Mouse (Mus musculus): ENCODE measurements around the gene Ccdc113. TPM values are rescaled to one million over a fixed set of nuclear protein-coding genes. Genes with fewer than 3 reads are reported as not detected.

Ccdc113 gene
- 2.4 and 2.8 TPM in 2 replicates for polyA plus RNA-seq (2014; fragmentation: Nextera tagmentation; extraction: Ambion mirVana)

DNA sequence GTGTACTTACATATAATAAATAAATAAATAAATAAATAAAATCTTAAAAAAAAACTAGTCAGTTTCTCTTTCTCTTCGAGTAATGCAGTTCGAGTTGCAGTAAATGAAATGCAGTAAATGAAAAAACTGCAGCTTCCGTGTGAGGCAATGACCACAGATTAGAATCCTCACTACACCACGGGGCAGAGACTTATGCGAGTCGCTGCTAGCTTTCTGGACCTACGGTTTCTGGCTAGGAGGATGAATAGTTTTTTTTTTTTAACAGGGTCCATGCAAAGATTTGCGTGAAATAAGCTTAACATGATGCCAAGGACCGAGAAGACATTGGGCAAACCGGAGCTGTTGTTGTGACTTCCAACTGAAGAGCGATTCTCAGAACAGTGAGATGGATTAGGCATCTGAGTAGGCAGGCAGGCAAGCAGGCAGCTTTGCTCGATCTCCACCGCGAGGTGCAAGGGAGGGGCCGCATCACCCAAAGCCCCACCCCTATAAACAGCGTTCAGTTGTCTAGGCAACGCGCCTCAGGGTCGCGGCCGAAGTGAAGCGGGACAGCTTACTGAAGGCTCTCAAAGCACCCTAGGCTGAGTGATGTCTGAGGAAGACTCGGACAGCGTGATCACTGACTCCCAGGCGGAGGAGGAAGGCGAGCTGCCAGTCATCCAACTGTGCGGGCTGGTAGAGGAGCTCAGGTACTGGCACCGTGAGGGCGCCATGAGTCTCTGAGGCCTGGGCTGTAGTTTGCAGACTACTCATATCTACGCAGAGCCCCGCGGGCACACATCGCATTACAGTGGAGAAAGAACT, at the start of gene Ccdc113:
Gene Ccdc113 (plus strand): TSS at position 502 of the 804 bp plus-strand sequence.
- ATAC-seq (ENCODE audit: insufficient number of reproducible peaks, insufficient read depth, low FRiP score, low read depth) = peak; percentile 81
- WGBS = 7% methylated on average over 33 of the region's 33 CpGs
- no peaks in the 10 kb centered on the region for H3K27me3 ChIP-seq (ENCODE audit: control insufficient read depth, insufficient read depth, low read length)
- peak within 1 kb of the TSS; percentile 46 to 53 for H3K4me3 ChIP-seq (ENCODE audit: control insufficient read depth in 1 of 2, insufficient read depth in 1 of 2, low read depth in 1 of 2, low read length in 2 of 2)
- H3K27ac ChIP-seq (replicated peaks in 1 of 2; ENCODE audit: control insufficient read depth in 1 of 2, insufficient read depth in 1 of 2, low read depth in 2 of 2, low read length in 2 of 2) = peak within 1 kb of the TSS in 1 of 2 experiments; percentile 39; a peak in 1 of 4 replicates
- H3K4me1 ChIP-seq (ENCODE audit: control insufficient read depth in 2 of 2, insufficient read depth in 2 of 2, low read length in 2 of 2) = no peaks in the 10 kb centered on the region
- H3K9ac ChIP-seq (ENCODE audit: low read length) = peak within 1 kb of the TSS; percentile 57
- H3K36me3 ChIP-seq (ENCODE audit: control insufficient read depth, insufficient read depth, low read length) = no peaks in the 10 kb centered on the region
- H3K4me2 ChIP-seq (ENCODE audit: low read length) = peak within 1 kb of the TSS; percentile 71
- H3K9me3 ChIP-seq (ENCODE audit: control insufficient read depth, low read length) = no peaks in the 10 kb centered on the region

- WGBS = 1% methylated on average over 61 of the region's 95 CpGs
Observed at GRCm38 (mm10) chr8:95487800-95488697, 45.8 kb upstream of the Ccdc113 start.

GRCm38 (mm10) chr8:95488698-95489332, 45.1 kb upstream of the Ccdc113 start:
- Histone ChIP-seq H3K9me3 (ENCODE audit: control insufficient read depth, low read length) (no peaks in the 10 kb centered on the region), H3K27me3 (ENCODE audit: control insufficient read depth, insufficient read depth, low read length) (no peaks in the 10 kb centered on the region), H3K9ac (ENCODE audit: low read length) (peak overlapping the region; percentile 97), H3K4me1 (ENCODE audit: control insufficient read depth in 2 of 2, insufficient read depth in 2 of 2, low read length in 2 of 2) (peaks cover 4 to 20% of the 10 kb centered on the region in 2 experiments), H3K27ac (replicated peaks in 1 of 2; ENCODE audit: control insufficient read depth in 1 of 2, insufficient read depth in 1 of 2, low read depth in 2 of 2, low read length in 2 of 2) (peak overlapping the region in 1 of 2 experiments; percentile 61; a peak in 2 of 4 replicates), H3K36me3 (ENCODE audit: control insufficient read depth, insufficient read depth, low read length) (peaks cover 36% of the 10 kb centered on the region), H3K4me2 (ENCODE audit: low read length) (peak overlapping the region; percentile 70), H3K4me3 (ENCODE audit: control insufficient read depth in 1 of 2, insufficient read depth in 1 of 2, low read depth in 1 of 2, low read length in 2 of 2) (peak overlapping the region; percentile 92 to 94)
- ATAC-seq (ENCODE audit: insufficient number of reproducible peaks, insufficient read depth, low FRiP score, low read depth) = peak; percentile 81
- 5% methylated on average over 20 of the region's 42 CpGs for WGBS

More at GRCm38 (mm10) chr8:95487800-95488697, 45.8 kb upstream of the Ccdc113 start:
- Histone ChIP-seq H3K4me3 (ENCODE audit: control insufficient read depth in 1 of 2, insufficient read depth in 1 of 2, low read depth in 1 of 2, low read length in 2 of 2) (peak overlapping the region; percentile 92 to 94), H3K4me1 (ENCODE audit: control insufficient read depth in 2 of 2, insufficient read depth in 2 of 2, low read length in 2 of 2) (peaks cover 4 to 20% of the 10 kb centered on the region in 2 experiments), H3K4me2 (ENCODE audit: low read length) (peak overlapping the region; percentile 88), H3K36me3 (ENCODE audit: control insufficient read depth, insufficient read depth, low read length) (peaks cover 44% of the 10 kb centered on the region), H3K9ac (ENCODE audit: low read length) (peak overlapping the region; percentile 97), H3K27me3 (ENCODE audit: control insufficient read depth, insufficient read depth, low read length) (no peaks in the 10 kb centered on the region), H3K27ac (replicated peaks in 1 of 2; ENCODE audit: control insufficient read depth in 1 of 2, insufficient read depth in 1 of 2, low read depth in 2 of 2, low read length in 2 of 2) (peak overlapping the region in 1 of 2 experiments; percentile 61; a peak in 2 of 4 replicates), H3K9me3 (ENCODE audit: control insufficient read depth, low read length) (no peaks in the 10 kb centered on the region)
- peak; percentile 52 for ATAC-seq (ENCODE audit: insufficient number of reproducible peaks, insufficient read depth, low FRiP score, low read depth)

DNA sequence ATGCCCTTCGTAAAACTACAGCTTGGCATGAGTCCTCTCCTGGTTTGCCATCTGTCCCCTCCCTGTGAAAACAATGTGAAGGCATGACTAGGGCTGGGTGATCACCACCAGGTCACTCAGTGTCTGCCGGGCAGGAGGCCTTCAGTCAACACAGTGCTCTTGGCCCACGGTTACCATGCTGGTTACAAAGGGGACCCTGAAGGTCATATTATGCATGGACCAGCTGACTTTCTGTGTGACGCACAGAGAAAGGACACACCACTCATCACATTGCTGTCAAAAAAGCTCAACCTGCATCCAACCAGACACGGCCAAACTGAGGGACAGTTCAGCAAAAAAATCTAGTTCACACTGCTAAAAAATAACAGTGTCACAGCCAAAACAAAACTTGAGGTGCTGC, 43.9 kb upstream of the Ccdc113 start, which contains the start of gene Csnk2a2:
Gene Csnk2a2 (minus strand): TSS at position 34 of the 400 bp plus-strand sequence.
- 74% methylated on average over 5 of the region's 5 CpGs for WGBS
- H3K27ac ChIP-seq (replicated peaks in 1 of 2; ENCODE audit: control insufficient read depth in 1 of 2, insufficient read depth in 1 of 2, low read depth in 2 of 2, low read length in 2 of 2) = no peak within 1 kb of the TSS

DNA sequence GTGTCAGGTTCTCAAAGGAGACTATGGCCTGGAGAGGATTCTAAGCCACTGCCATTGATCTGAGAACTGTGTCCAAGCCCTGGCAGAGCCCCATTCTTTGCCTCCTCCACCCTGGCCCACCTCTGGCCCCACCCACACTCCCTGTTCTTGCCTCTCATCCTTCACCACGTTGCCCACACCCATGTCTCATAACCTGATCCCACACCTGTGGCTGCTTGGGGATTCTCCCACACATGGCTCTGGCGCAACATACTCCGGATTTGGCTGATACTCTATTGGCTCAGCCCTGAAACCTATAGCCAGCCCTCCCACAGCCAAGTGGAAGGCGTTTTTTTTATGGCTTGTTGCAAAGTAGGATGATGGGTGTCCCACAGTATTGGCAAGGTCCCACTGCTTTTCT, 41.8 kb upstream of the Ccdc113 start:
- Histone ChIP-seq H3K4me2 (ENCODE audit: low read length) (no peak overlapping the region), H3K4me3 (ENCODE audit: control insufficient read depth in 1 of 2, insufficient read depth in 1 of 2, low read depth in 1 of 2, low read length in 2 of 2) (no peak overlapping the region), H3K27me3 (ENCODE audit: control insufficient read depth, insufficient read depth, low read length) (no peaks in the 10 kb centered on the region)

More for the DNA sequence above, 43.9 kb upstream of the Ccdc113 start, which contains the start of gene Csnk2a2:
- H3K27me3 ChIP-seq (ENCODE audit: control insufficient read depth, insufficient read depth, low read length) = no peaks in the 10 kb centered on the region
- H3K9ac ChIP-seq (ENCODE audit: low read length) = peak within 1 kb of the TSS; percentile 97
- peaks cover 4 to 20% of the 10 kb centered on the region in 2 experiments for H3K4me1 ChIP-seq (ENCODE audit: control insufficient read depth in 2 of 2, insufficient read depth in 2 of 2, low read length in 2 of 2)
- peaks cover 24% of the 10 kb centered on the region for H3K36me3 ChIP-seq (ENCODE audit: control insufficient read depth, insufficient read depth, low read length)
- no peaks in the 10 kb centered on the region for H3K9me3 ChIP-seq (ENCODE audit: control insufficient read depth, low read length)
- peak within 1 kb of the TSS; percentile 92 to 94 for H3K4me3 ChIP-seq (ENCODE audit: control insufficient read depth in 1 of 2, insufficient read depth in 1 of 2, low read depth in 1 of 2, low read length in 2 of 2)
- no peak for ATAC-seq (ENCODE audit: insufficient number of reproducible peaks, insufficient read depth, low FRiP score, low read depth)
- H3K4me2 ChIP-seq (ENCODE audit: low read length) = peak within 1 kb of the TSS; percentile 70

GRCm38 (mm10) chr8:95495444-95495843, 38.4 kb upstream of the Ccdc113 start:
- Histone ChIP-seq H3K27me3 (ENCODE audit: control insufficient read depth, insufficient read depth, low read length) (no peaks in the 10 kb centered on the region), H3K36me3 (ENCODE audit: control insufficient read depth, insufficient read depth, low read length) (no peaks in the 10 kb centered on the region), H3K9ac (ENCODE audit: low read length) (no peak overlapping the region), H3K4me2 (ENCODE audit: low read length) (no peak overlapping the region), H3K4me1 (ENCODE audit: control insufficient read depth in 2 of 2, insufficient read depth in 2 of 2, low read length in 2 of 2) (no peaks in the 10 kb centered on the region), H3K27ac (replicated peaks in 1 of 2; ENCODE audit: control insufficient read depth in 1 of 2, insufficient read depth in 1 of 2, low read depth in 2 of 2, low read length in 2 of 2) (no peak overlapping the region), H3K4me3 (ENCODE audit: control insufficient read depth in 1 of 2, insufficient read depth in 1 of 2, low read depth in 1 of 2, low read length in 2 of 2) (no peak overlapping the region), H3K9me3 (ENCODE audit: control insufficient read depth, low read length) (no peaks in the 10 kb centered on the region)
- WGBS = 85% methylated on average over 6 of the region's 6 CpGs
- ATAC-seq (ENCODE audit: insufficient number of reproducible peaks, insufficient read depth, low FRiP score, low read depth) = no peak

More for the DNA sequence above, 41.8 kb upstream of the Ccdc113 start:
- H3K9me3 ChIP-seq (ENCODE audit: control insufficient read depth, low read length) = no peaks in the 10 kb centered on the region
- ATAC-seq (ENCODE audit: insufficient number of reproducible peaks, insufficient read depth, low FRiP score, low read depth) = no peak
- no peak overlapping the region for H3K27ac ChIP-seq (replicated peaks in 1 of 2; ENCODE audit: control insufficient read depth in 1 of 2, insufficient read depth in 1 of 2, low read depth in 2 of 2, low read length in 2 of 2)
- 71% methylated on average over 4 of the region's 4 CpGs for WGBS
- peaks cover 4 to 14% of the 10 kb centered on the region in 2 experiments for H3K4me1 ChIP-seq (ENCODE audit: control insufficient read depth in 2 of 2, insufficient read depth in 2 of 2, low read length in 2 of 2)
- H3K9ac ChIP-seq (ENCODE audit: low read length) = no peak overlapping the region
- H3K36me3 ChIP-seq (ENCODE audit: control insufficient read depth, insufficient read depth, low read length) = peaks cover 4% of the 10 kb centered on the region; the same call in 1 of the 2 replicates

- Histone ChIP-seq H3K4me1 (ENCODE audit: control insufficient read depth in 2 of 2, insufficient read depth in 2 of 2, low read length in 2 of 2) (no peaks in the 10 kb centered on the region), H3K27ac (replicated peaks in 1 of 2; ENCODE audit: control insufficient read depth in 1 of 2, insufficient read depth in 1 of 2, low read depth in 2 of 2, low read length in 2 of 2) (no peak overlapping the region), H3K9ac (ENCODE audit: low read length) (no peak overlapping the region), H3K9me3 (ENCODE audit: control insufficient read depth, low read length) (no peaks in the 10 kb centered on the region), H3K4me3 (ENCODE audit: control insufficient read depth in 1 of 2, insufficient read depth in 1 of 2, low read depth in 1 of 2, low read length in 2 of 2) (no peak overlapping the region), H3K4me2 (ENCODE audit: low read length) (no peak overlapping the region), H3K36me3 (ENCODE audit: control insufficient read depth, insufficient read depth, low read length) (no peaks in the 10 kb centered on the region), H3K27me3 (ENCODE audit: control insufficient read depth, insufficient read depth, low read length) (no peaks in the 10 kb centered on the region)
- ATAC-seq (ENCODE audit: insufficient number of reproducible peaks, insufficient read depth, low FRiP score, low read depth) = no peak
- 57% methylated on average over 3 of the region's 3 CpGs for WGBS
Observed at GRCm38 (mm10) chr8:95496420-95496819, 37.5 kb upstream of the Ccdc113 start.
